Mouse (Mus musculus): ENCODE data around the gene Mcat. TPM values are rescaled to one million over a fixed set of nuclear protein-coding genes. Genes with fewer than 3 reads are reported as not detected.

Gene Mcat
- total and polyA plus RNA-seq, 2 experiments from 2014 or later = 36.9 to 54.2 TPM

- H3K4me1 ChIP-seq (ENCODE audit: insufficient read depth, low read length) = no peaks in the 10 kb centered on the region
- H3K4me3 ChIP-seq (ENCODE audit: low read length) = no peak overlapping the region
- no peak overlapping the region for H3K27ac ChIP-seq
- H3K4me2 ChIP-seq (ENCODE audit: low read depth, low read length) = no peak overlapping the region
- H3K36me3 ChIP-seq (ENCODE audit: insufficient read depth, low read length) = peaks cover 85% of the 10 kb centered on the region
- 79% methylated on average over 4 of the region's 4 CpGs for WGBS
- DNase-seq (ENCODE audit: low spot score) = no peak
- 0 out of 2 replicates have a peak, but pooled peaks cover 2% of the 10 kb centered on the region for H3K9me3 ChIP-seq (ENCODE audit: low read length)
- no peak for ATAC-seq
- H3K9ac ChIP-seq (replicated peaks; ENCODE audit: low read length) = no peak overlapping the region
- H3K27me3 ChIP-seq (ENCODE audit: insufficient read depth, low read length) = no peaks in the 10 kb centered on the region
- TF ChIP-seq CTCF (IDR thresholded peaks at IDR 0.05; ENCODE audit: low read depth) = no peak
These were observed 19.3 kb upstream of the Mcat start for GRCm38 (mm10) chr15:83582931-83583330.

GRCm38 (mm10) chr15:83576651-83577050 lies 13.1 kb upstream of the Mcat start:
- H3K4me2 ChIP-seq (ENCODE audit: low read depth, low read length) = no peak overlapping the region
- H3K36me3 ChIP-seq (ENCODE audit: insufficient read depth, low read length) = peaks cover 59% of the 10 kb centered on the region
- ATAC-seq (no peak), DNase-seq (ENCODE audit: low spot score) (no peak)
- no peaks in the 10 kb centered on the region for H3K4me1 ChIP-seq (ENCODE audit: insufficient read depth, low read length)
- no peaks in the 10 kb centered on the region for H3K27me3 ChIP-seq (ENCODE audit: insufficient read depth, low read length)
- no peaks in the 10 kb centered on the region for H3K9me3 ChIP-seq (ENCODE audit: low read length)
- H3K9ac ChIP-seq (replicated peaks; ENCODE audit: low read length) = no peak overlapping the region
- no peak overlapping the region for H3K4me3 ChIP-seq (ENCODE audit: low read length)
- TF ChIP-seq CTCF (IDR thresholded peaks at IDR 0.05; ENCODE audit: low read depth) = no peak
- 93% methylated on average over 9 of the region's 9 CpGs for WGBS
- no peak overlapping the region for H3K27ac ChIP-seq

GRCm38 (mm10) chr15:83575543-83575942 lies 12.0 kb upstream of the Mcat start:
- Histone ChIP-seq H3K36me3 (ENCODE audit: insufficient read depth, low read length) (peaks cover 48% of the 10 kb centered on the region), H3K4me1 (ENCODE audit: insufficient read depth, low read length) (no peaks in the 10 kb centered on the region), H3K4me3 (ENCODE audit: low read length) (no peak overlapping the region), H3K9me3 (ENCODE audit: low read length) (no peaks in the 10 kb centered on the region), H3K27ac (no peak overlapping the region), H3K9ac (replicated peaks; ENCODE audit: low read length) (no peak overlapping the region), H3K4me2 (ENCODE audit: low read depth, low read length) (no peak overlapping the region), H3K27me3 (ENCODE audit: insufficient read depth, low read length) (no peaks in the 10 kb centered on the region)
- no peak for TF ChIP-seq CTCF (IDR thresholded peaks at IDR 0.05; ENCODE audit: low read depth)
- DNase-seq (ENCODE audit: low spot score) (no peak), ATAC-seq (no peak)
- 93% methylated on average over 8 of the region's 8 CpGs for WGBS

- no peak for TF ChIP-seq CTCF (IDR thresholded peaks at IDR 0.05; ENCODE audit: low read depth)
- Histone ChIP-seq H3K4me2 (ENCODE audit: low read depth, low read length) (no peak overlapping the region), H3K9me3 (ENCODE audit: low read length) (no peaks in the 10 kb centered on the region), H3K27ac (no peak overlapping the region), H3K4me3 (ENCODE audit: low read length) (no peak overlapping the region), H3K9ac (replicated peaks; ENCODE audit: low read length) (no peak overlapping the region), H3K27me3 (ENCODE audit: insufficient read depth, low read length) (no peaks in the 10 kb centered on the region), H3K4me1 (ENCODE audit: insufficient read depth, low read length) (no peaks in the 10 kb centered on the region), H3K36me3 (ENCODE audit: insufficient read depth, low read length) (peaks cover 41% of the 10 kb centered on the region)
- ATAC-seq = no peak
- WGBS = 85% methylated on average over 6 of the region's 6 CpGs
- DNase-seq (ENCODE audit: low spot score) = no peak
These were observed 11.3 kb upstream of the Mcat start for GRCm38 (mm10) chr15:83574731-83575351.

- Histone ChIP-seq H3K27me3 (ENCODE audit: insufficient read depth, low read length) (no peaks in the 10 kb centered on the region), H3K9ac (replicated peaks; ENCODE audit: low read length) (no peak overlapping the region), H3K4me3 (ENCODE audit: low read length) (no peak overlapping the region), H3K27ac (no peak overlapping the region), H3K9me3 (ENCODE audit: low read length) (no peaks in the 10 kb centered on the region), H3K4me2 (ENCODE audit: low read depth, low read length) (no peak overlapping the region), H3K36me3 (ENCODE audit: insufficient read depth, low read length) (peaks cover 32% of the 10 kb centered on the region), H3K4me1 (ENCODE audit: insufficient read depth, low read length) (no peaks in the 10 kb centered on the region)
- 94% methylated on average over 12 of the region's 12 CpGs for WGBS
- ATAC-seq = no peak
- TF ChIP-seq CTCF (IDR thresholded peaks at IDR 0.05; ENCODE audit: low read depth) = no peak
- DNase-seq (ENCODE audit: low spot score) = no peak
These were observed 10.0 kb upstream of the Mcat start for GRCm38 (mm10) chr15:83573606-83574005.

- no peak for TF ChIP-seq CTCF (IDR thresholded peaks at IDR 0.05; ENCODE audit: low read depth)
- no peaks in the 10 kb centered on the region for H3K27me3 ChIP-seq (ENCODE audit: insufficient read depth, low read length)
- H3K4me3 ChIP-seq (ENCODE audit: low read length) = no peak overlapping the region
- no peak overlapping the region for H3K9ac ChIP-seq (replicated peaks; ENCODE audit: low read length)
- DNase-seq (ENCODE audit: low spot score) (no peak), ATAC-seq (no peak)
- H3K27ac ChIP-seq = no peak overlapping the region
- H3K36me3 ChIP-seq (ENCODE audit: insufficient read depth, low read length) = peaks cover 18% of the 10 kb centered on the region
- no peak overlapping the region for H3K4me2 ChIP-seq (ENCODE audit: low read depth, low read length)
- H3K4me1 ChIP-seq (ENCODE audit: insufficient read depth, low read length) = no peaks in the 10 kb centered on the region
- WGBS = 91% methylated on average over 4 of the region's 4 CpGs
- H3K9me3 ChIP-seq (ENCODE audit: low read length) = no peaks in the 10 kb centered on the region
These were observed 8.5 kb upstream of the Mcat start for GRCm38 (mm10) chr15:83572132-83572531.

- TF ChIP-seq CTCF (IDR thresholded peaks at IDR 0.05; ENCODE audit: low read depth) = no peak
- Histone ChIP-seq H3K4me2 (ENCODE audit: low read depth, low read length) (no peak overlapping the region), H3K27ac (no peak overlapping the region), H3K36me3 (ENCODE audit: insufficient read depth, low read length) (peaks cover 13% of the 10 kb centered on the region), H3K27me3 (ENCODE audit: insufficient read depth, low read length) (no peaks in the 10 kb centered on the region), H3K9ac (replicated peaks; ENCODE audit: low read length) (no peak overlapping the region), H3K9me3 (ENCODE audit: low read length) (no peaks in the 10 kb centered on the region), H3K4me3 (ENCODE audit: low read length) (no peak overlapping the region), H3K4me1 (ENCODE audit: insufficient read depth, low read length) (no peaks in the 10 kb centered on the region)
- WGBS = 83% methylated on average over 5 of the region's 5 CpGs
- DNase-seq (ENCODE audit: low spot score) (no peak), ATAC-seq (no peak)
These were observed 8.0 kb upstream of the Mcat start for GRCm38 (mm10) chr15:83571636-83572035.
